Mouse (Mus musculus) testis, adult 10 weeks (tissue): Measurements from ENCODE around the gene Gm38100. TPM values are rescaled to one million over a fixed set of nuclear protein-coding genes. Genes with fewer than 3 reads are reported as not detected.

ENCODE experiments used
- polyA plus RNA-seq: library from polyadenylated mRNA; stranded (reverse); fragments of 350-450 nt; fragmentation: Illumina TruSeq; extraction: RNeasy Lipid Tissue Mini Kit (QIAGEN cat#74804); gene quantifications from one replicate; pipeline ENCODE4 v1.2.3, GENCODE M21; 2014; ENCODE audit warnings: low read depth, low replicate concordance

The Gm38100 gene
- polyA plus RNA-seq: not detected

GRCm38 (mm10) chr1:175920029-175920428 lies at the start of gene Gm38100:
Gene Gm38100, plus strand, starts transcription at chr1:175920329.

GRCm38 (mm10) chr1:175880453-175881296 lies 39.5 kb upstream of the Gm38100 start, which contains the start of gene Exo1:
Gene Exo1, plus strand, starts transcription at chr1:175880581.

Other genes with a start within 250 kb of the Gm38100 start
- gene Opn3, start 227.6 kb upstream of the Gm38100 start, polyA plus RNA-seq: 11.8 TPM
- 17.2 TPM for gene Chml, start 227.4 kb upstream of the Gm38100 start, polyA plus RNA-seq
- 269 TPM for gene Wdr64, start 221.7 kb upstream of the Gm38100 start, polyA plus RNA-seq
- gene Exo1, start 39.7 kb upstream of the Gm38100 start, polyA plus RNA-seq: 13.8 TPM
- 0.50 TPM for gene Rbm8a2, start 58.8 kb downstream of the Gm38100 start, polyA plus RNA-seq